Mouse (Mus musculus): ENCODE data around the gene Il1rn. TPM values are rescaled to one million over a fixed set of nuclear protein-coding genes. Genes with fewer than 3 reads are reported as not detected.

Il1rn gene
- 2.0 and 2.5 TPM in 2 replicates for polyA plus RNA-seq (2012; rRNA removed; ENCODE audit: low replicate concordance)

DNA sequence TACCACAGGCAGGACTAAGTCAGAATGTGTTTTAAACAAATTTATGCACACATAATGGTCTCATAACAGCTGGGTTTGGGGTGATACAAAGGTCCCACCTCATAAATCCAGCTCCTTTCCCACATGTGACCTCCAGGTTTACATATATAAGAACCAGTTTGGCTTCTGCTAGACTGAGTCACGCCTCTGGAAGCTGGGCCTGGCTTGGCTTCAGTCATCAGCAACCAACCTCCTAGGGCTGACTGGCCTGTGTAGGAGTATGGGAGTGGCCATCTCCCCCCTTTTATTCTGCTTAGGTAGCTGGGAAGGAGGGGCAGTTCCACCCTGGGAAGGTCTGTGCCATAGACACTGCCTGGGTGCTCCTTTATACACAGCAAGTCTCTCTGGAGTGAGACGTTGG lies at the start of gene Il1rn:
TSS of gene Il1rn (plus strand) at position 309 of the 400 bp plus-strand sequence.

GRCm38 (mm10) chr2:24290896-24291295 lies 45.8 kb upstream of the Il1rn start, which contains the start of gene Il1f10:
Gene Il1f10, plus strand, starts transcription at chr2:24291196.

DNA sequence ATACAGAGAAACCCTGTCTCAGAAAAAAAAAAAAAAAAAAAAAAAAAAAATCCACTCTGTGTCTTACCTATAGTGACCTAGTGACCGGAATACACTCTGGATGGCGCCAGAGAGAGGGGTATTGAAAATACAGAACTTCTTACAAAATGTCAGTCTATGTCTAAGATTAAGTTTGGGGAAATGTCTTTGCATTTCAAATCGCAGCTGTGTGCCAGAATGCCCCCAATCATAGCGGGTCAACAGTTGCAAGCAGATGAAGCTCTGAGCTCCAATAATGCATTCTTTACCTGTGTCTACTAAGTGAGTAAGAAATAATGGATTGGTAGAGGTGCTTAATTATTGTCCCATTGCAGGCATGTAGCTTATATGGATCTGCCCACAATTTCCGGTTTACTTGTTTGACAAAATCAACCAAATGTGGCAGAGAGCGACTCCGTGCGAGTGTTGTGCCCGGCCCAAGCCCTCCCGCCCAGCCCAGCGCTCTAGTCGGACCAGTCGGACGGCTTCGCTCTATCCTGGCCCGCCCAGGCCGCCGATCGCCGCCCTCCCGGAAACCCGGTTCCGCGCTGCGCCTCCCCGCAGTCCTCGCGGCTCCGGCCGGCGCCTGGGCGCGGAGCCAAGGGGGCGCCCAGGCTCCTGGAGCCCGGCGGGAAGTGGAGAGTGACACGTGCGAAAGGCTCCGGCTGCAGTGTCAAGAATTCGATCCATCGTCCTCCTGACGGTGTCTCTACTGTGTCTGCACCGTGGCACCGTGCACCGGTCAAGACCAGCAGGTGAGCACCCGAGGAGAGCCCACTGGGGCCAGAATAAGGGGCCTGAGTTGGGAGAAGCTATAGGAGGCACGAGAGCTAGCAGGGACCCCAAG lies 30.6 kb downstream of the Il1rn start, which contains the start of gene Psd4:
TSS of gene Psd4 (plus strand) at position 551 of the 865 bp plus-strand sequence.

Other genes starting within 250 kb of the Il1rn start
- gene Tbpl2, start 240.3 kb upstream of the Il1rn start, polyA plus RNA-seq (2012; rRNA removed; ENCODE audit: low replicate concordance): not detected in 2 replicates
- 1.1 TPM in 1 of 2 replicates, not detected in the other for gene Il1f8, start 183.7 kb upstream of the Il1rn start, polyA plus RNA-seq (2012; rRNA removed; ENCODE audit: low replicate concordance)
- gene Il1f9, start 150.4 kb upstream of the Il1rn start, polyA plus RNA-seq (2012; rRNA removed; ENCODE audit: low replicate concordance): not detected in 2 replicates
- gene Il1f6, start 121.4 kb upstream of the Il1rn start, polyA plus RNA-seq (2012; rRNA removed; ENCODE audit: low replicate concordance): 0.77 TPM in 1 of 2 replicates, not detected in the other
- 0.19 TPM in 1 of 2 replicates, not detected in the other for gene Il1f5, start 59.9 kb upstream of the Il1rn start, polyA plus RNA-seq (2012; rRNA removed; ENCODE audit: low replicate concordance)
- gene Il1f10, start 45.7 kb upstream of the Il1rn start, polyA plus RNA-seq (2012; rRNA removed; ENCODE audit: low replicate concordance): not detected in 2 replicates
- 2.3 and 6.5 TPM in 2 replicates for gene Psd4, start 30.7 kb downstream of the Il1rn start, polyA plus RNA-seq (2012; rRNA removed; ENCODE audit: low replicate concordance)
- gene Pax8, start 138.7 kb downstream of the Il1rn start, polyA plus RNA-seq (2012; rRNA removed; ENCODE audit: low replicate concordance): 0.04 and 27.0 TPM in 2 replicates

All from subcutaneous adipose tissue, adult 2 months (tissue).